Mouse (Mus musculus) megakaryocyte, embryonic 14.5 days (primary cell): Measurements from ENCODE around the gene Fgfr2. TPM values are rescaled to one million over a fixed set of nuclear protein-coding genes. Genes with fewer than 3 reads are reported as not detected.

Experiments used
- H3K27me3 ChIP-seq: replicated peaks from 2 replicates; pipeline ENCODE3; 2012; ENCODE audit warnings: inconsistent platforms
- H3K36me3 ChIP-seq: replicated peaks from 2 replicates; pipeline ENCODE3; 2012; ENCODE audit warnings: low read length, inconsistent platforms, mixed read lengths
- H3K4me1 ChIP-seq: 2 replicates; pipeline ENCODE4 v1.6.1; 2012; ENCODE audit warnings: inconsistent platforms
- H3K4me3 ChIP-seq: replicated peaks from 2 replicates; pipeline ENCODE3; 2012; ENCODE audit warnings: moderate library complexity, mild to moderate bottlenecking, inconsistent platforms
- H3K9me3 ChIP-seq: 2 replicates; pipeline ENCODE4 v1.6.1; 2012; ENCODE audit warnings: inconsistent platforms
- FLI1 ChIP-seq: IDR thresholded peaks from 2 replicates; pipeline ENCODE4 v1.6.1; 2012; ENCODE audit warnings: low read length, inconsistent platforms, mixed read lengths
- GATA1 ChIP-seq: IDR thresholded peaks from 3 replicates; pipeline ENCODE4 v1.6.1; 2012; ENCODE audit warnings: mixed read lengths, low read length, inconsistent platforms, borderline replicate concordance
- polyA plus RNA-seq: library from polyadenylated mRNA; stranded (reverse); fragments of >175 nt; gene quantifications from 2 replicates; pipeline ENCODE4 v1.2.3, GENCODE M21; 2012; ENCODE audit warnings: low replicate concordance; ENCODE audit not compliant: insufficient read depth

Fgfr2 gene
- polyA plus RNA-seq, 1 experiment = 0.45 TPM

GRCm38 (mm10) chr7:133032589-133033203 lies 90.5 kb downstream of the Fgfr2 start:
- Histone ChIP-seq H3K4me3 (no peak overlapping the region), H3K9me3 (no peaks in the 10 kb centered on the region), H3K36me3 (peaks cover 56% of the 10 kb centered on the region), H3K4me1 (peaks cover 50% of the 10 kb centered on the region), H3K27me3 (no peaks in the 10 kb centered on the region)
- TF ChIP-seq FLI1 (no peak), GATA1 (no peak)

GRCm38 (mm10) chr7:133029496-133030047 lies 93.6 kb downstream of the Fgfr2 start:
- peaks cover 44% of the 10 kb centered on the region for H3K36me3 ChIP-seq
- no peak for TF ChIP-seq GATA1
- no peak for TF ChIP-seq FLI1
- no peak overlapping the region for H3K4me3 ChIP-seq
- peaks cover 57% of the 10 kb centered on the region for H3K4me1 ChIP-seq
- no peaks in the 10 kb centered on the region for H3K9me3 ChIP-seq
- no peaks in the 10 kb centered on the region for H3K27me3 ChIP-seq

DNA sequence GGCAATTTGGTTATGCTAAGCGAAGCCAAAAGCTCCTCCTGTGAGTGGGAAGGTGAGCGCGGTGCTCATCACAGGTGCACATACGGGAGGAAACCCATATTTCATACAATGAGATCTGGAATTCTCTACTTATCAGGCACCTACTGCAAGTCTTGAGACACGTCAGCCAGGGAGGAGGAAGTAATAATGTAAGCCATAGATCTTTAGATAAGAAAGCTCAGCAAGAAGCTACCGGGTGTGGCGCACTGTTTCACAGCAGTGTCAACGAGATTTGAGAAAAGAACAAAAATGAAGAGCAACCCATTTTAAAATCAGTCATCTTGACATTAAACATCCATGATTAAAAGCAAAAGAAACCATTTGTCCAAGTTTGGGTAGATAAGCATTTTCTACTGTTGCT lies 94.1 kb downstream of the Fgfr2 start:
- Histone ChIP-seq H3K4me3 (no peak overlapping the region), H3K9me3 (no peaks in the 10 kb centered on the region), H3K36me3 (peaks cover 44% of the 10 kb centered on the region), H3K4me1 (peaks cover 57% of the 10 kb centered on the region), H3K27me3 (no peaks in the 10 kb centered on the region)
- TF ChIP-seq GATA1 (no peak), FLI1 (no peak)

GRCm38 (mm10) chr7:133027930-133028329 lies 95.2 kb downstream of the Fgfr2 start:
- Histone ChIP-seq H3K4me1 (peaks cover 55% of the 10 kb centered on the region), H3K4me3 (no peak overlapping the region), H3K9me3 (no peaks in the 10 kb centered on the region), H3K27me3 (no peaks in the 10 kb centered on the region), H3K36me3 (peaks cover 51% of the 10 kb centered on the region)
- TF ChIP-seq GATA1 (no peak), FLI1 (no peak)

DNA sequence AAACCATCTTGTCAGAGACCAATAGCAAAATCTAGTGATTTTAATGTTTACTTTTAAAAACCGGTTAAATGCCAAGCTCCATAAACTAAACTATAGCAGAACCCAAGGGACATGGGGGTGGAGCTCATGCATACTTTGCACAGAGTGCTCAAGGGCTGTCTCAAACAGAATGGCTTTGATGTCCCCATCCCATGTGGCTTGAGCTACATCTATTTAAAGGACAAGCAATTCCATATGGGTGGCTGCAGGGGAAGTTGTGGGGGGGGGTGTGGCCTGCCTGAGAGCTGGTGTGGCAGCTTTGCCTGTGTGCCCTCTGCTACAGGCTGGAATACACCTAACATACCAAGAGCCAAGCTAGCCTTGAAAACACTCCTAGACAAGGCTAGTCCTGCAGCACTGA lies 98.5 kb downstream of the Fgfr2 start:
- Histone ChIP-seq H3K36me3 (peaks cover 55% of the 10 kb centered on the region), H3K4me1 (peaks cover 65% of the 10 kb centered on the region), H3K9me3 (no peaks in the 10 kb centered on the region), H3K4me3 (peak overlapping the region; percentile 56), H3K27me3 (no peaks in the 10 kb centered on the region)
- no peak for TF ChIP-seq FLI1
- no peak for TF ChIP-seq GATA1

DNA sequence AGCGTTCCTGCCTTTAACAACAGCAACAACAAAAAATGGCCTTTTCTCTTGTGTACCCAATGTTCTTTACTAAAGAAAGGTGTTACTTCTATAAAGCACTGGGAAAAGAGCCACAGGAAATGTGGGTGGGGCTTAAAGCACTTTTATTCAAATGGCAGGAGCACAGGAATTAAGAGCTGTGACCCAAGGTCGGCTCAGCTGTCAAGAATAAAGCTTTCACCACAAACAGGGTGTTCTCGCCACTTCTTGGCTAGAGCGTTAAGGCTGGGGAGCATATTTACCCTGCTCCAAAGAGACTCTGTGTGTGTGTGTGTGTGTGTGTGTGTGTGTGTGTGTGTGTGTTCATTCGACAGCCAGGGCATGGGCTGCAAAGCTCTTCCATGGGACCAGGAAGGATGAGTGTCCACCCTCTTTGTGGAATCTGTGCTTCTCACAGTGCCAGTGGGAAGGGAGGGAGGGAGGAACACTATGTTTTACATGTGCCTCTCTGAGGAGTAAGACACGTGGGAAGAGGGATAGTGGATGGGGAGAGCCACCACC lies 103.6 kb downstream of the Fgfr2 start:
- H3K4me1 ChIP-seq = peaks cover 40% of the 10 kb centered on the region
- no peaks in the 10 kb centered on the region for H3K9me3 ChIP-seq
- H3K4me3 ChIP-seq = no peak overlapping the region
- H3K36me3 ChIP-seq = peaks cover 58% of the 10 kb centered on the region
- H3K27me3 ChIP-seq = no peaks in the 10 kb centered on the region
- TF ChIP-seq FLI1 (no peak), GATA1 (no peak)

DNA sequence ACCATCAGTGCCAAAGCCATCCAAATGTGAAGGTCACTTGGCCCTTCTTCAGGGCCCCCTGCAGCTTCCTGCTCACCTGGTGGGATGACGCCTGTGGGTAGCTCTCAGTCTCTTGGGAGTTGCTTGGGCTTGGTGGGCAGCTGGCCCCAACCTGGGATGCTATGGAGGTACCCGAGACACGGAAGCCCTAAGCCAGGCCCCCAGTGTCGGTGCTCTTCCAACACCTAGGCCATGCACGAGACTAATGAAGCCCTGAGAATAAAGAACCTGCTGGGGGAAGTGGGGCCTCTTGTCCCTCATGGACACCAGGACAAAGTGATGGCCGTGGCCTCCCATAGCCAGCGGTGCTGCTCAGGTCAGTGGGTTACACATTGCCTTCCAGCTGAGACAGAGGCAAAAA lies 104.2 kb downstream of the Fgfr2 start:
- Histone ChIP-seq H3K4me3 (no peak overlapping the region), H3K4me1 (peaks cover 37% of the 10 kb centered on the region), H3K9me3 (no peaks in the 10 kb centered on the region), H3K36me3 (peaks cover 63% of the 10 kb centered on the region), H3K27me3 (no peaks in the 10 kb centered on the region)
- TF ChIP-seq GATA1 (no peak), FLI1 (no peak)

GRCm38 (mm10) chr7:133015416-133016070 lies 107.6 kb downstream of the Fgfr2 start:
- peaks cover 66% of the 10 kb centered on the region for H3K36me3 ChIP-seq
- no peak overlapping the region for H3K4me3 ChIP-seq
- TF ChIP-seq FLI1 = no peak
- no peak for TF ChIP-seq GATA1
- H3K4me1 ChIP-seq = peaks cover 40% of the 10 kb centered on the region
- no peaks in the 10 kb centered on the region for H3K9me3 ChIP-seq
- H3K27me3 ChIP-seq = no peaks in the 10 kb centered on the region

DNA sequence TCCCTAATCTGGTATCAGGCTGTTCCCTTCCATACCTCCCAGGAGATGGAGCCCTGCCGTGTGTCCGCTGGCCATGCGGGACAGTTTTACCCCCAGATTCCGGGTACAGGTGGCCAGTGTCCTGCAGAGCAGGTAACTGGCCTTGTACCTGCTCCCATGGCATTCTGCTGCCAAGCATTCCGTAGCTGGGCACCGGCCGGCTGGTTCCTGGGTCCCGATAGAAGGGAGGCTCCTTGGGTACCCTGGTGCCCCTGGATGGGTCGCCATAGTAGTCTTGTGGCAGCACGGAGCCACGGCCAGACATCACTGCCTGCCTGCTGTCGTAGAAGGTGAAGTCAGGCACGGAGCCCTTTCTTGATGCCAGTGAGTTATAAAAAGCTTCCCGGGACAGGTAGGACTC lies 108.5 kb downstream of the Fgfr2 start:
- no peak overlapping the region for H3K4me3 ChIP-seq
- H3K9me3 ChIP-seq = no peaks in the 10 kb centered on the region
- H3K4me1 ChIP-seq = peaks cover 36% of the 10 kb centered on the region
- no peaks in the 10 kb centered on the region for H3K27me3 ChIP-seq
- H3K36me3 ChIP-seq = peaks cover 66% of the 10 kb centered on the region
- TF ChIP-seq FLI1 = no peak
- no peak for TF ChIP-seq GATA1

DNA sequence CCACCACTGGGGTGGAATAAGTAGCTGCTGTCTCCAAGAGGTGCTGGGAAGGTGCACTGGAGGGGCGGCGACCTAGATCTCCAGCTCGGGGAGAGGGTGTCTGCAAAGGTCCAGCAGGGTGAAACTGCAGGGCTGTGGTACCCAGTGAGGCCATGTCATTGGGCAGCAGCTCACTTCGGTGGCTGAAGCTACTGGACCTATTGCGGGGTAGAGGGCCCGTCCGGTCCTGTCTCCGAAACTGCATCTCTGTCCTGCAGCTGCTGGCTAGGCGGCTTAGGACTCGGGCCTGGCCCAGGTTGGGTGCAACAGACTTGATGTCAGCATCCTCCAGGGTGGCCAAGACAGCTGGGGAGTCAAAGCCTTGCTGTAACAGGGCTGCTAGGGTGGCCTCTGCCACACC lies 109.2 kb downstream of the Fgfr2 start:
- H3K27me3 ChIP-seq = no peaks in the 10 kb centered on the region
- no peak overlapping the region for H3K4me3 ChIP-seq

More for the DNA sequence above, 109.2 kb downstream of the Fgfr2 start:
- H3K36me3 ChIP-seq = peaks cover 67% of the 10 kb centered on the region
- peaks cover 33% of the 10 kb centered on the region for H3K4me1 ChIP-seq
- TF ChIP-seq GATA1 = no peak
- no peak for TF ChIP-seq FLI1
- no peaks in the 10 kb centered on the region for H3K9me3 ChIP-seq
